Mouse (Mus musculus): ENCODE results near the gene Erlin1.

Erlin1 gene

DNA sequence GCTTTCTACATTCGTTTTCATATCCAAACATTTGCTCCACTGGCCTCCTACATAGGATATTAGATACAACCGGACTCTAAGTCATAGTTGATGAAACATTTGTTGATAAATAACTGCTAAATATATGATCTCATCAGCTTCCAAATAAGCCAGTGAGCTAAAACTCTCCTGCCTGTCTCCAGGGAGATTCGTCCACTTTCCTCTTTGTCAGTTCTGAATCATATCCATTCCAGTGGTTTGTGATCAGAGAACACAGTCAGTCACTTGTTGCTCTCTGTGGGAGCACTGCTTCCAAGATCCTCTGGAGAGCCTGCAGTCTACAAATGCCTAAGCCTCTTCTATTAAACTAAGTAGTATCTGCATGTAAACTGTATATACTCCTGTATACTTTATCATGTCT, 9.4 kb downstream of the Erlin1 start:
- DNase-seq: no peak

DNA sequence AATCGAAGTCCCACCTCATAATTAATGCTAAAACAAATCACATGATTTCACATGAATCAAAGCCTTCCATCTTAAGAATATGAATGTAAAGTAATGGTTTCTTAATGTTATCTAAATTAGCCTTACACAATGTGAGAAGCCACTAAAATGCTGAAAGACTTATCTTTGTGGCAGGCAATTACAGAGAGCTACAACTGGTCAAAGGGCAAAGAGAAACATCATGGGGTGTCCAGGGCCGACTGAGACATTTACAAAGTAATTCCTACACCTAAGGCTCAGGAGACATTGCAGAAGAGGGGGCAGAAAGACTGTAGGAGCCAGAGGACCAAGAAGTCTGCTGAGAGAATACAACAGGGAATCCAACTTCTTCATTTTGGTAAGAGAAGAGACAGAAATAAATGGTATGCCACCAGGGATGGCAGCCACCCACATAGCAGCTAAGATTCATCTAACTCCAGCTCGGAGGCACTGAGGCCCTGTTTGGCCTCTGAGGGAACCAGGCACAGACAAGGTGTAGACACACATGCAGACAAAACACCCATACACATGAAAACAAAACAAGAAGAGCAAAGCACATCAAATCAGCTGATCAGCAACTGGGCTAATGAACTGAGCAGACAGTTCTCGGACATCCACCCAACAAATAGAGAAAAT, 14.3 kb downstream of the Erlin1 start:
- peak; percentile 53 for DNase-seq

DNA sequence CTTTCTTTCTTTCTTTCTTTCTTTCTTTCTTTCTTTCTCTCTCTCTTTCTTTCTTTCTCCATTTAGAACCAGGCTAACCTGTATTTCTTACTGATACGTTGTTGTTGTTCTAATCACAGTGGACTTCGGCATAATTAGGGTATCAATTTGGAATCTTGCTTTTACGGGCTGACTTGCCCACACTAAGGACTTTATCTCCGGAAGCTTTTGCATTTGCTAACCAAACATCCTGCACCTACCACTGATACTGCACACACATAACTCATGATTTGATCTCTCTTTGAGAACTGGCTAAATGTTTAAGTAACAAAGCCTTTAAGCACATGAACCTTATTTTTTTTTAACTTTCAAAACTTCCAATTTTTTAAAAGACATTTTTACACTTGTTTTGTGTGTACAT, 19.2 kb downstream of the Erlin1 start:
- DNase-seq: no peak

DNA sequence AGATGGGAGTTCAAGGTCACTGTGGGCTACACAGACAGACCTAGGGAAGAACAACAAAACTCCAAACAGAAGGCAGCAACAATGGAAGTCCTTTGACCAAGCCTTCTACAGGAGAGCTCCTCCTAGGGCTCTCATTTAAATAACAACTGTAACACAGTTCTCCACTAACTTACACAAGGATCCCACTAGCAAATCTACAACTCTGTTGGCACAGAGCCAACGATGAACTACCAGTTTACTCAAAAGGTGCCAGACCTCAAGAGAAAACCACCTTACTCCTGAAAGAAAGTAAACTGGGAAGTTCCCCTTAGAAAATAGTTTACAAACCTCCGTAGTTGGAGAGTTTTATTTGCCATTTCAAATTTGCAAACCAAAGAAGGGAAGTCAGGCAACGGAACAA, 20.3 kb downstream of the Erlin1 start:
- peak; percentile 67 for DNase-seq

DNA sequence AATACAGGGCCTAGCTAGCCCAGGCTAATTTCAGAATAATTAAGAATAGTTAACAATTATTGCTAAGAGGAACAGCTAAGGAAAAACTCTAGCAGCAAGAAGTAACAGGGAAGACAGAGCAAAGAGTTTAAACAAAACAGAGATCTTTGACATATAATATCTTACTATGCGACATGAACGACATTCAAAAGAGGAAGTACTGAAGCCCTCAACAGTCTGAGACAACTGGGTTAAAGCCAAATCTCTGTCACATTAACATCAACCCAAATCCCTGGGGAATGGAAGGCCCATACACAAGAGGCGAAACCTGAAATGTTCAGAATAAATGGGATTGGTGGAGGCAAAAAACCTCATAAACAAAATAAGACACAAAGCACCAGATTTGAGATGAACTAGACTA, 23.7 kb downstream of the Erlin1 start:
- no peak for DNase-seq

DNA sequence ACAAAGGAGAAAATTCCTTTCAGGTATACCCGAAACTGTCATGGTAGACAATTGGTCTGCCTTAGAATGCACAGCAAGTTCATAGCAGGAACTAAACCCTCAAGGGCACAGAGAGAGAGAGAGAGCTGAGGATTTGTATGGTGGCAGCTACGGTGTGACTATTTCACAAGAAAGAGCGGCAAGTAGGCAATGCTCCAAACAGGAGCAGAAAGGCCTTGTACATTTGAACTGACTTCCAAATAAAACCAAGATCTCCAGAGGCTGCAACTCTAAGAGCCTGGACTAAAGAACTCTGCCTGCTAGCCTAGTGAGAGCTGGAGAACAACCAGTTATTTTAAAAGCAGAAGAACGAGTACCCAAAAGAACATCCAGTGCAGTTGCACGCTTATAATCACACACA, 27.5 kb downstream of the Erlin1 start:
- DNase-seq: no peak

DNA sequence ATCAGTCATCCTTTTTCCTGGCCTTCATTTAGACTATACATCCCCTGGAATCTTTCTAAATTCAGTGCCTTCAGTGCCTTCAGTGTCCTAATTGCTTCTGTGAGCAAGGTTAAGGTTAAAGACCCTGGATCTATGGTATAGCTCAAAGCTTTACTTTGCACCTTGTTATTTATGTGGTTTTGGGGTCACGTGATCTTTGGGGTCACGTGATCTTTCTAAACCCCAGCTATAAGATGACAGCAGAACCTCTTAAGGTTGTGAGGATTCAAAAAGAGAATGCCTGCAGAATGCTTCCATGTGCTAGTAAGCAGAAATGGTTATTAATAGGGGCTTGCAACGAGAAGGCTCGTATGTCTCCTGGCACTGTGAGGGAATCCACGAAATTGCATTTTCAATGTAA, 36.2 kb downstream of the Erlin1 start:
- DNase-seq: no peak

DNA sequence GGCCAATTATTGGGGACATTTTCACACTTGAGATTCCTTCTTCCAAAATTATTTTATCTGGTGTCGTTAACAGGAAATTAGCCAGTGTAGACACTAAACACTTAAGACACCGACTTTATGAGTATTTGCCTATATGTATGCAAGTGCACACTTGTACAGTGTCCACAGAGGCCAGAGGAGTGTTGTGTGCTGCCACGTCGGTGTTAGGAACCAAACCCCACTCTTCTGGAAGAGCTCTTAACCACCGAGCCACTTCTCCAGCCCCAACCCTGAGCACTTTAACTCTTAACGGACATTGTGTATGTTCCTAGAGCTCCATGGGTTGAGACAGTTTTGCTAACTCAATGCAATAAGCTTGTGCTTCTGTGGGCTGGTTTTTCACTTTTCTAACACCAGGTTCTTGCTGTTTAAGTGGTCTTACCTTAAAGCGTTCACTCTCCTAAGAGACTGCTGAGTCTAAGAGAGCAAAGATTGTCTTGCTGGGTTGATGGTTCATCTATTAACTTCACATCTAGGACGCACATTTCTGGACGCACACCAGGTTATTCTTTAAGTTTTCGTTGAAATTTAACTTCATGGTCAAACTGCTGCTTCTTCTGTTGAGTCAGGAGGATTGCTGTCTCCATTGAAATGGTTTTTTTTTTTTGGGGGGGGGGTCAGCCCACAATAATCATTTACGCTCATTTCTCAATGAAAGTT, 37.4 kb downstream of the Erlin1 start:
- DNase-seq: peak; percentile 90

DNA sequence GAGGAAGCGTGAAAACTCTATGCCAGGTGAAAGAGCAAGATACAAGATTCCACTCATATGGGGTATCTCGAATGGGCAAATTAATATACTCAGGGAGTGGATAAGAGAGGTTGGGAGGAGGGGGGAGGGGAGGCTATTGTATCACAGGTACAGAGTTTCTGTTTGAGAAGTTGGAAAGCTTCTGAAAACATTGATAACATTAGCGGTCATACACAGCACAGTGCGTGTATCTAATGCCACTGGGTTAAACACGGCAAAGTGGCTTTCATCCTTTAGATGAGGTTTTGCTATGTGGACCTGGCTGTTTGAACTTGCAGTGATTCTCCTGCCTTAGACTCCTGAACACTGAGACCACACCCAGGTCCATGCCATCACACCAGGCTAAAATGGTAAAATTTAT, 39.6 kb downstream of the Erlin1 start:
- no peak for DNase-seq

DNA sequence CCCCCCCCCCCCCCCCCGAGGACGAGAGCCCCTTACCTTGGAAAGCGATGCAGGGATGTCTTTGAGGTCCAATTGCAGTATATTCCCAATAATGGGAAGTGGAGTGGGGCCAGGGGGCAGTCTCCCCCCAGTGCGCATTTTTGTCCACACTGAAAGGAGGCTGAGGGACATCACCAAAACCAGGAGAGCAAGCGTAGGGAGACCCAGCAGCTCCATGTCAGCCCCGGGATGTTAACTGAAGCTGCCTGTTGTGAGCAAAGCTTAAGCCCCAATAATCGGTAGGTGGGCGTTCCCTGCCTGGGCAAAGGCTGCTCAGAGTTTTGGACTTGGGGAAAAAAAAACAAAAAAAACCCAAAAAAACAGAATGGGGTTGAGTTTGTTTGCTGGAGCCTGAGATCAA, 40.6 kb downstream of the Erlin1 start, which contains the start of gene Cyp2c23:
Gene Cyp2c23, minus strand, starts transcription at position 237 of the 400 bp plus-strand sequence.
- no peak for DNase-seq

DNA sequence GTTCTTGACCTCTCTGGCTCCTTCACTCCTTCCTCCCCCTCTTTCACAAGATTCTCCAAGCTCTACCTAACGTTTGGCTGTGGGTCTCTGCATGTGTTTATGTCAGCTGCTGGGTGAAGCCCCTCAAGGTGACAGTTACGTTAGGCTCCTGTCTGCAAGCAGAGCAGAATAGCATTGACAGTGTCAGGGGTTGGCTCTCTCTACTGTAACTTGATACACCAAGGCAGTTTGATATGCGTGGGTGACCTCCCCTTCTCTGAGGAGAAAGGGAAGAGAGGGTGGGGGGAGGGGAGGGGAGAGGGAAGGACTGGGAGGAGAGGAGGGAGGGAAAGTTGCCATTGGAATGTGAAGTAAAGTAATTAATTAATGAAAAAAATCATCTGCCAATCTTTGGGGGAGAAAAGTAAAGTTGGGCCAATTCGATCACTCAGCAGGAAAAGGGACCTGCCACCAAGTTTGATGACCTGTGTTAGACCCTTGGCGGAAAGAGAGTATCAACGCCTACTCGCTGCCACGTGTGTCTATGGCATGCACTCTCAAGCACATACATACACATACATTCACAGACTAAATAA, 42.5 kb downstream of the Erlin1 start:
- peak; percentile 76 for DNase-seq

DNA sequence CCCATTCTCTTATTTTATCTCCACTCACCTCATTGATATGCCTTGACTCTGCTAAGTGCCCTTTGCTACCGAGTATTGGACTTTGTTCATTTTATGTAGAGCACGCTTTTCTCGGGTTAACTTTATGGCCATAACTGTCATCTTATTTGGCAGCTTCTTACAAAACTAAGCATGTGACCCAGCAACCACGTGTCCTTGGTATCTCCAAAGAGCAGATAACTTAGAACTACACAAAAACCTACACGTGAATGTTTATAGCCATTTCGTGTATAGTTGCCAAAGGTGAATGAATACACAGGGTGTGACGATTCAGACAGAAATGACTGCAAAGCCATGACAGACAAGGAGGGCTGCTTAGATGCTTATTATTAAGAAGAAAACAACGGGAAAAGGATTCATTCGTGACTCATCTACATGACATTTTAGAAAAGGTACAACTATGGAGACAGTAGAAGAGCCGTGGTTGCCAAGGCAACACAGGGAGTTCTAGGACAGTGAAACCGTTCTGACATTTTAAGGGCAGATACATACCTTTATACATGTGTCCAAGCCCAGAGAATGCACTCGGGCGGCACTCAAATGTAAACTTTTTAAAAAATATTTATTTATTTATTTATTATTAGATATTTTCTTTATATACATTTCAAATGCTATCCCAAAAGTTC, 44.5 kb downstream of the Erlin1 start:
- peak; percentile 61 for DNase-seq

DNA sequence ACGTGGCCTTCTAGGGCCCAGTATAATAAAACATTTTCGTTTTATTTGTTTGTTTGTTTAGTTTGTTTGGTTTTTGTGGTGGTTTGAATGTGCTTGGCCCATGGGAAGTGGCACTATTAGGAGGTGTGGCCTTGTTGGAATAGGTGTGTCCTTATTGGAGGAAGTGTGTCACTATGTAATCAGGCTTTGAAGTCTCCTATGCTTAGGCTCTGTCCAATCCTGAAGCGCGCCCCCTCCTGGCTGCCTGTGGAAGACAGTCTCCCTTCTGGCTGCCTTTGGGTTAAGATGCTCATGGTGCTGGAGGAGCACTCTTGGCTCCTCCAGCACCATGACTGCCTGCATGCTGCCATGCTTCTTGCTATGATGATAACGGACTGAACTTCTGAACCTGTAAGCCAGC, 46.5 kb downstream of the Erlin1 start:
- no peak for DNase-seq

DNA sequence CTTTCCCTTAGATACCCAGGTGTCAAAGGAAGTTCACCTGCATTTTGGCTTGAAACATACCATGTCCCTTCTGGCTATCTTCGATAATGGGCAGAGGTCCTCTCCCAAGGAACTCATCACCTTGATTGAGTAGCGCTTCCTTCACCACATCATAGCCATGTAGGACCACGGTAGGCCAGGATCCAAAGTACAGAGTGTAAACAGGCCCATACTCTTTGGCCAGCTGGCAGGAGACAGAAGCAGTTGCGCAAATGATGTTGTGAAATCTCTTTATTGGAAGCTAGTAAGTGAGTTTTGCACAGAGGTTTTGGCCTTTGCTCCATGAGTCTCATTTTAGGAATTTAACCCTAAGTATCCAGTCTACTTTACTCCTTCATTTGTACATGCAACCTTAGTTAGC, 48.1 kb downstream of the Erlin1 start:
- DNase-seq: peak; percentile 94

DNA sequence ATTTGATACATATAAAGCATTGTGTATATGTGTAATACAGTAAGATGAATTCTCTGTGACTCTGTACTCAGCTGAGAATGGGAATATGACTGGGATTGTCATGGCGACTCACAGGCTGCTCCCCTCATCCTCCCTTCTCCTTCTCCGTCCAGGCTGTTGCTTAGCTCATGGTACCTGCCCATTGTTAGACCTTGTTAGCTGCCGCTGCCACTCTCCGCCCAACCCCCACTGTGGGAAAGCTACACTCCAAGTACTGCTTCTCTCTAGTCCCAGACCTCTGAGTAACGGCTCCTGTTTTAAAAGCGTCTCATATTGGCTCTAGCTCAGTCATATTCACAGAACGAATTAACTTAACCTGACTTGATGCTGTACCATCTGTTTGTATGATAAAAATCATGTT, 49.8 kb downstream of the Erlin1 start:
- no peak for DNase-seq

DNA sequence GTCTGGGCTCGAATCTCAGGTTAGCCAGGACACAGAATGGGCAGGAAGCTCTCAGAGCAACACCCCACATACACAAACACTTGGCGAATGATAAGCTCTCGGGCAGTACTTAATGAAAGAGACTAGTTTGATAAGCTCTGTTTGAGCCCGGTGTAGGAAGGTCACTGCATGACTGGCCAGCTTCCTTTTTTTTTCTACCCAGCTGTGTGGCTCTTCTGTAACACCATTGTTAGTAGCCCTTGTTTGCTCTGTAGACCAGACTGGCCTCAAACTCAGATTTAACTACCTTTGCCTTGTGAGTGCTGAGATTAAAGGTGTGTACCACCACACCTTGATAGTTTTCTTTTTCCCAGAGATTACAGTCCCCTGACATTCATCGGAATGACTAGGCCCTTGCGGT, 55.7 kb downstream of the Erlin1 start:
- DNase-seq: no peak

DNA sequence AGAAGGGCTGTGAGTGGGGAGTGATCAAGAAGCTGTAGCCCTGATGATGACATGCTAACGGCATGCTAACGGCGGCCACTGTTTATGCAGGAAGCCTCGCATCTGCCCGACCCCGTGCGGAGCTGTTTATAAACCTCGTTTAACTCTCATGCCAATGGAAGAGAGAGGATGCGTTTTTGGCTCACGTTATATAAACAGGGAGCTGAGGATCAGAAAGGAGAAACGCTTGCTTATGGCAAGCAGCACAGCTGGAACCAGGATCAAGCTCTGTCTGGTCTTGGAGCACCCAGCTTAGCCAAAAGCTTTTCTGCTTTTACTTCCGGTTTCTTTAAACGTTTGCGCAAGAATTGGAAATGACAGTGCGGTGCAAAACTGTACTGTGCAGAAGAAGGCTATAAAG, 60.8 kb downstream of the Erlin1 start:
- DNase-seq: no peak

DNA sequence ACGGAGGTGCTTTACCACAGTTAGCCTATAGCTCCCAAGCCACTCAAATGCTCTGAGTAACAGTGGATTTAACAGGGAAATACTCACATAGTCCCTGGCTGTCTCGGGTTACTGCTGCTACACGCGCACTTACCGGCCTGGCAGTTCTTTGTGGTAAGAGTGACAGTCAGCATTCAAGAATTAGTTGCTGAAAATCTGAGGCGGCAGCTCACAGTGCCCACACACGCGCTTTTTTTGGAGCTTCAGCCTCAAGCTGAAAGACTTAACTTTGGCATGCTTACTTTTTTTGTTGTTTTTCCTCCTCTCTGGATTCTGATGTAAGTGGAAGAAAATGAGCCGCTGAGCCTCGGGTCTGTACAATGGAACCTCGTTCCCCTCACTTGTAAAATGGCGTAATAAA, 62.4 kb downstream of the Erlin1 start:
- DNase-seq: no peak

DNA sequence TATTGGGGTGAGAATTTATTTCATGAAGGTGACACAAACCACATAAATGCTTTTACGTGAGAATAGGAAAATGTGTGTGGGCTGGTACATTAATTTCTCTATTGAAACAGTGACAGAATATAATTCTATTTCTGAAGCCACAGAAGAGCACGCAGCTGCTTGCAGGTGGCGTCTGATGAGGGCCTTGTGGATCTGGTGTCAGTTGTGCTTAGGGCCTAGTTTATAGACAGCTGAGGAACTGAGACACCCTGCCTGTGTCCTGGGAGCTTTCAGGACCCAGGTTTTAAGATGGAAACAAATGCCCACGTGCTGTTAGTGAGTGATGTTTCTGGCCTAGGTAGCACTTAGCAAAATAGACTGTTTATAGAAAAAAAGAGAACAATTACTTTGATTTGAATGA, 64.6 kb downstream of the Erlin1 start:
- DNase-seq: no peak

DNA sequence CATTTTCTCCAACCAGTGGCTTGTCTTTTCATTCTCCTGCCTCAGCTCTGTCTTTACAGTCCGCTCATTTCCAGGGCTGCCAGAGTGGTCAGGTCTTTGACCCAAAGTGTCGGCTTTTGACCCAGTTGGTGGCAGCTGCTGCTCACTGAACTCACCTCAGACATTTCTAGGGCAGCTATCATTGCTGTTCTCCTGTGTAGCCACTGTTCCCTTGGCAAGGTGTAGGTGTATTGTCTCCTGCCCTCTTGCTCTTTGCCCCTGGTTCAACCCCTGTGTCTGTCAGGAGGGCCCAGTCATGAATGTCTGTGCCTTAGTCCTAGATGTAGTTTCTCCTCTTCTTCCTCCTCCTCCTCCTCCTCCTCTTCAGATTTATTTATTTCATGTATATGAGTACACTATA, 65.3 kb downstream of the Erlin1 start:
- DNase-seq: peak; percentile 27

DNA sequence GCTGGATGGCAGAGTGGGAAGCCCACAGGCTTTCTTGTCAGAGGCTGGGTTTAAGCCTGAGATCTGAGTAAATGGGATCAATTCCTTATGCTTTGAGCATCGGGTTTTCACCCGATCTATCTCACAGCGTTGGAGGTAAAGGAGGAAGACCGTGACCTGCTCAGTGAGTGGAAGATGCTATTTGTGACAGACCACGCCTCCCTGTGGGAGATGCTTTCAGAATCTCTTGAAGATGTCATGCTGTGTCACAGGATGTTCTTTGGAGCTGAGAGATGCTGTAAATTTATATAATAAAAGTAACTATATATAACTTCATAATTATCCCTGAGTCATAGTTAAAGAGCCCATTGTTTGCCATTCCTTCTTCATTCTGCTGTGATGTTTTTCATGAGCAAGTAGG, 68.9 kb downstream of the Erlin1 start:
- no peak for DNase-seq

DNA sequence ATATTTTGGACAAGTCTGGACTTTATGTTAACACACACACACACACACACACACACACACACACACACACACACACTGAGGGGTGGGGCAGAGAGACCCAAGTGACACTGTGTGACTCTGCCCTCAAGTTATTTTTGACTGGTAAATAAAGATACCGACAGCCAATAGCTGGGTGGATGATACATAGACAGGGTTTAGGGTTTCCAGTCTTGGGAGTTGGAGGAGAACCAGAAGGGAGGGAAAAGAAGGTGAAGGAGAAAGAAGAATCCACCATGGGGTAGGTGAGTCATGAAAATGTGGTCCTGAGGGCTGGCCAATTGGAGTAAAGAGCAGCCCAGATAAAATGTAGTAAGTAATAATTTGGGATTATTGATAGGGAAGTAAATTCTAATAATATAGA, 69.5 kb downstream of the Erlin1 start:
- DNase-seq: no peak

DNA sequence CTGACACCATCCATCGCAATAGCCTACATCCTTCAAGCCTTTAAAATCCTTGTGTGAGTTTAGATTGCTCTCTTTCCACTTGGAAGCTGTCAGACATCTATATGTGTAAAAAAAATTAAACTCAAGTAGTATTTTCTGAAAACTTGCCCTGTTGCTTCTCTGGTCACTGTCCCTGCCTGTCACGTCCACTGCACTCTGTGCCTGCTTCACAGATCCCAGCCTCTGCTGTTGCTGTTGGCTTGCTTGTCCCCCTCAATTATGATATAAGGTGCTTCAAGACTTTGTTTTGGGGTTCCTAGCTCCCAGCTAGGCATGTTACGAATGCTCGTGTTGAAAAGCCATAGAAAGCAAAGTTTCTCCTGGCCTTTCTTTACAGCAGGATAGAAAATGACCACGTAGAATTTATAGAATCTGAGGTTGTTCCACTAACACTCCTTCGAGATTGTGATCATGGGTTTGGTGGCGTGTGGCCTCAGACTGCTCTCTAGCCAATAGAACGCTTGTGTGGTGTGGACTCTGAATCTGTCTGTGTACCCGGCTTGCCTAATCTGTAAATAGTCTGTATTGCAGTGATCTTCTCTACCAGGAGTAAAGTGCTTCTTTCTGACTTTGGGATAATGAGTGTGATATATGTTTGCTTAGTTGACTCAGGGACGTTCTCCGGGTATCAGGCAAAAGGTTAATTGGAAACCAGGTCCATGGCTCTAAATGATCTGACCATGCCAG, 70.6 kb downstream of the Erlin1 start:
- DNase-seq: no peak

Measured in kidney, adult 9 months (tissue).